Mouse (Mus musculus): Measurements from ENCODE around the gene Cd300c2. TPM values are rescaled to one million over a fixed set of nuclear protein-coding genes. Genes with fewer than 3 reads are reported as not detected.

Gene Cd300c2
- polyA plus RNA-seq, 1 experiment from 2014 or later, result 1.0 TPM

- ATAC-seq (ENCODE audit: low read depth), result no peak
- H3K4me1 ChIP-seq (ENCODE audit: control insufficient read depth, insufficient read depth, low read length), result no peaks in the 10 kb centered on the region
- no peak overlapping the region for H3K4me2 ChIP-seq (ENCODE audit: low read depth, low read length)
- WGBS, result 82% methylated on average over 10 of the region's 10 CpGs
- no peaks in the 10 kb centered on the region for H3K36me3 ChIP-seq (ENCODE audit: control insufficient read depth, insufficient read depth, low read length)
- H3K4me3 ChIP-seq (ENCODE audit: low read depth, low read length), result no peak overlapping the region
- H3K9ac ChIP-seq (replicated peaks; ENCODE audit: low read depth, low read length), result no peak overlapping the region
- H3K27me3 ChIP-seq (ENCODE audit: control insufficient read depth, insufficient read depth, low read length), result no peaks in the 10 kb centered on the region
- H3K27ac ChIP-seq (ENCODE audit: low read depth, low read length), result no peak overlapping the region
- no peaks in the 10 kb centered on the region for H3K9me3 ChIP-seq (ENCODE audit: control insufficient read depth, low read length)
Observed at GRCm38 (mm10) chr11:114972726-114973125, 29.0 kb downstream of the Cd300c2 start.

- no peak within 1 kb of the TSS for H3K27ac ChIP-seq (ENCODE audit: low read depth, low read length)
- no peaks in the 10 kb centered on the region for H3K9me3 ChIP-seq (ENCODE audit: control insufficient read depth, low read length)
- no peak within 1 kb of the TSS for H3K4me3 ChIP-seq (ENCODE audit: low read depth, low read length)
- no peaks in the 10 kb centered on the region for H3K27me3 ChIP-seq (ENCODE audit: control insufficient read depth, insufficient read depth, low read length)
- no peaks in the 10 kb centered on the region for H3K4me1 ChIP-seq (ENCODE audit: control insufficient read depth, insufficient read depth, low read length)
- whole genome bisulfite sequencing, result 86% methylated on average over 9 of the region's 9 CpGs
- H3K4me2 ChIP-seq (ENCODE audit: low read depth, low read length), result no peak within 1 kb of the TSS
- no peak for ATAC-seq (ENCODE audit: low read depth)
- H3K36me3 ChIP-seq (ENCODE audit: control insufficient read depth, insufficient read depth, low read length), result no peaks in the 10 kb centered on the region
- H3K9ac ChIP-seq (replicated peaks; ENCODE audit: low read depth, low read length), result no peak within 1 kb of the TSS
Observed at GRCm38 (mm10) chr11:114968752-114969207, 32.9 kb downstream of the Cd300c2 start, which contains the start of gene Cd300c. TSS of gene Cd300c (minus strand) at chr11:114969157.

- Histone ChIP-seq H3K27me3 (ENCODE audit: control insufficient read depth, insufficient read depth, low read length) (no peaks in the 10 kb centered on the region), H3K27ac (ENCODE audit: low read depth, low read length) (no peak overlapping the region), H3K36me3 (ENCODE audit: control insufficient read depth, insufficient read depth, low read length) (no peaks in the 10 kb centered on the region), H3K4me2 (ENCODE audit: low read depth, low read length) (no peak overlapping the region), H3K9ac (replicated peaks; ENCODE audit: low read depth, low read length) (no peak overlapping the region), H3K4me3 (ENCODE audit: low read depth, low read length) (no peak overlapping the region), H3K9me3 (ENCODE audit: control insufficient read depth, low read length) (no peaks in the 10 kb centered on the region), H3K4me1 (ENCODE audit: control insufficient read depth, insufficient read depth, low read length) (no peaks in the 10 kb centered on the region)
- no peak for ATAC-seq (ENCODE audit: low read depth)
- WGBS, result 71% methylated on average over 3 of the region's 3 CpGs
Observed at GRCm38 (mm10) chr11:114965182-114965828, 36.4 kb downstream of the Cd300c2 start.

GRCm38 (mm10) chr11:114960369-114960768 is 41.3 kb downstream of the Cd300c2 start:
- Histone ChIP-seq H3K27ac (ENCODE audit: low read depth, low read length) (no peak overlapping the region), H3K4me2 (ENCODE audit: low read depth, low read length) (no peak overlapping the region), H3K9me3 (ENCODE audit: control insufficient read depth, low read length) (no peaks in the 10 kb centered on the region), H3K9ac (replicated peaks; ENCODE audit: low read depth, low read length) (no peak overlapping the region), H3K27me3 (ENCODE audit: control insufficient read depth, insufficient read depth, low read length) (no peaks in the 10 kb centered on the region), H3K36me3 (ENCODE audit: control insufficient read depth, insufficient read depth, low read length) (no peaks in the 10 kb centered on the region), H3K4me1 (ENCODE audit: control insufficient read depth, insufficient read depth, low read length) (no peaks in the 10 kb centered on the region), H3K4me3 (ENCODE audit: low read depth, low read length) (no peak overlapping the region)
- ATAC-seq (ENCODE audit: low read depth), result no peak
- WGBS, result 70% methylated on average over 1 of the region's 1 CpGs

Other genes starting within 250 kb of the Cd300c2 start
- gene Kif19a, start 236.5 kb downstream of the Cd300c2 start, polyA plus RNA-seq (2014; fragmentation: Nextera tagmentation; extraction: Ambion mirVana), result 0.56 and 0.99 TPM in 2 replicates
- 18.8 and 20.4 TPM in 2 replicates for gene Btbd17, start 205.9 kb downstream of the Cd300c2 start, polyA plus RNA-seq (2014; fragmentation: Nextera tagmentation; extraction: Ambion mirVana)
- gene Gpr142, start 203.0 kb downstream of the Cd300c2 start, polyA plus RNA-seq (2014; fragmentation: Nextera tagmentation; extraction: Ambion mirVana), result not detected in 2 replicates
- 3.7 and 9.0 TPM in 2 replicates for gene Gprc5c, start 150.7 kb downstream of the Cd300c2 start, polyA plus RNA-seq (2014; fragmentation: Nextera tagmentation; extraction: Ambion mirVana)
- gene Cd300a, start 111.8 kb downstream of the Cd300c2 start, polyA plus RNA-seq (2014; fragmentation: Nextera tagmentation; extraction: Ambion mirVana), result 0.79 and 1.5 TPM in 2 replicates
- gene Cd300lb, start 67.5 kb downstream of the Cd300c2 start, polyA plus RNA-seq (2014; fragmentation: Nextera tagmentation; extraction: Ambion mirVana), result not detected in 2 replicates
- gene Cd300c, start 32.7 kb downstream of the Cd300c2 start, polyA plus RNA-seq (2014; fragmentation: Nextera tagmentation; extraction: Ambion mirVana), result not detected in 2 replicates
- gene Cd300ld, start 12.0 kb downstream of the Cd300c2 start, polyA plus RNA-seq (2014; fragmentation: Nextera tagmentation; extraction: Ambion mirVana), result not detected in 2 replicates
- gene Cd300ld2, start 14.3 kb upstream of the Cd300c2 start, polyA plus RNA-seq (2014; fragmentation: Nextera tagmentation; extraction: Ambion mirVana), result not detected in 2 replicates
- gene Cd300ld4, start 25.1 kb upstream of the Cd300c2 start, polyA plus RNA-seq (2014; fragmentation: Nextera tagmentation; extraction: Ambion mirVana), result not detected in 2 replicates
- gene Cd300ld5, start 35.9 kb upstream of the Cd300c2 start, polyA plus RNA-seq (2014; fragmentation: Nextera tagmentation; extraction: Ambion mirVana), result not detected in 2 replicates
- gene Cd300ld3, start 46.5 kb upstream of the Cd300c2 start, polyA plus RNA-seq (2014; fragmentation: Nextera tagmentation; extraction: Ambion mirVana), result not detected in 2 replicates
- gene Cd300e, start 60.3 kb upstream of the Cd300c2 start, polyA plus RNA-seq (2014; fragmentation: Nextera tagmentation; extraction: Ambion mirVana), result not detected in 2 replicates
- 0.25 and 0.94 TPM in 2 replicates for gene Rab37, start 89.6 kb upstream of the Cd300c2 start, polyA plus RNA-seq (2014; fragmentation: Nextera tagmentation; extraction: Ambion mirVana)
- gene Cd300lf, start 132.1 kb upstream of the Cd300c2 start, polyA plus RNA-seq (2014; fragmentation: Nextera tagmentation; extraction: Ambion mirVana), result 0.11 TPM in 1 of 2 replicates, not detected in the other
- 42.3 and 59.1 TPM in 2 replicates for gene Slc9a3r1, start 161.5 kb upstream of the Cd300c2 start, polyA plus RNA-seq (2014; fragmentation: Nextera tagmentation; extraction: Ambion mirVana)
- gene Tmem104, start 185.6 kb upstream of the Cd300c2 start, polyA plus RNA-seq (2014; fragmentation: Nextera tagmentation; extraction: Ambion mirVana), result 8.9 and 10.8 TPM in 2 replicates
- gene Nat9, start 186.0 kb upstream of the Cd300c2 start, polyA plus RNA-seq (2014; fragmentation: Nextera tagmentation; extraction: Ambion mirVana), result 19.1 and 19.9 TPM in 2 replicates

Measured in neural tube, embryonic 14.5 days (tissue).